Mouse (Mus musculus) testis, postnatal 14 days (tissue): ENCODE measurements around the gene Ace3.
"Not testable (repeated sequence)": the region's sequence is repeated elsewhere in the genome, so short reads cannot be mapped to it uniquely, and the experiment has no call there.

ENCODE experiments used
- DNase-seq: peaks from one replicate; pipeline ENCODE4 v3.0.0; 2021; ENCODE audit warnings: low spot score

Ace3 gene

GRCm38 (mm10) chr11:105978634-105979033 is 15.8 kb upstream of the Ace3 start:
- DNase-seq, result no peak

- DNase-seq, result no peak
These were observed 10.0 kb upstream of the Ace3 start for GRCm38 (mm10) chr11:105984452-105984851.

- no peak for DNase-seq
These were observed 7.0 kb upstream of the Ace3 start for GRCm38 (mm10) chr11:105987446-105987845.

- no peak for DNase-seq
These were observed 5.0 kb upstream of the Ace3 start for GRCm38 (mm10) chr11:105989446-105989845.

GRCm38 (mm10) chr11:105990231-105990630 is 4.2 kb upstream of the Ace3 start:
- DNase-seq, result no peak

- DNase-seq, result no peak
These were observed 5.6 kb downstream of the Ace3 start for GRCm38 (mm10) chr11:106000062-106000461.

GRCm38 (mm10) chr11:106001718-106002117 is 7.2 kb downstream of the Ace3 start:
- DNase-seq, result no peak

GRCm38 (mm10) chr11:106004576-106004975 is 10.1 kb downstream of the Ace3 start:
- DNase-seq, result no peak

GRCm38 (mm10) chr11:106005970-106006369 is 11.5 kb downstream of the Ace3 start:
- DNase-seq, result no peak

- peak; percentile 67 for DNase-seq
These were observed 13.3 kb downstream of the Ace3 start, which contains the start of gene Kcnh6 for GRCm38 (mm10) chr11:106007821-106008220. Gene Kcnh6, plus strand, starts transcription at chr11:106008124.

GRCm38 (mm10) chr11:106012711-106013110 is 18.2 kb downstream of the Ace3 start:
- DNase-seq, result no peak

GRCm38 (mm10) chr11:106013556-106014225 is 19.2 kb downstream of the Ace3 start:
- no peak for DNase-seq

GRCm38 (mm10) chr11:106016440-106016839 is 22.0 kb downstream of the Ace3 start:
- DNase-seq, result no peak

- peak; percentile 36 for DNase-seq
These were observed 25.7 kb downstream of the Ace3 start for GRCm38 (mm10) chr11:106020051-106020763.

GRCm38 (mm10) chr11:106025774-106026173 is 31.3 kb downstream of the Ace3 start:
- no peak for DNase-seq

- DNase-seq, result no peak
These were observed 32.1 kb downstream of the Ace3 start for GRCm38 (mm10) chr11:106026465-106027151.

GRCm38 (mm10) chr11:106027607-106028006 is 33.1 kb downstream of the Ace3 start:
- DNase-seq, result no peak

GRCm38 (mm10) chr11:106032074-106032473 is 37.6 kb downstream of the Ace3 start:
- DNase-seq, result not testable (repeated sequence)

- no peak for DNase-seq
These were observed 39.0 kb downstream of the Ace3 start for GRCm38 (mm10) chr11:106033491-106033919.

- DNase-seq, result no peak
These were observed 40.5 kb downstream of the Ace3 start for GRCm38 (mm10) chr11:106034986-106035385.

GRCm38 (mm10) chr11:106036548-106037417 is 42.3 kb downstream of the Ace3 start, which contains the start of gene Dcaf7:
Gene Dcaf7, plus strand, starts transcription at chr11:106036872.
- peak; percentile 98 for DNase-seq

GRCm38 (mm10) chr11:106037418-106037751 is 42.9 kb downstream of the Ace3 start:
- peak; percentile 43 for DNase-seq
